Mouse (Mus musculus): Measurements from ENCODE around the gene Hnrnpab.

Hnrnpab gene

DNA sequence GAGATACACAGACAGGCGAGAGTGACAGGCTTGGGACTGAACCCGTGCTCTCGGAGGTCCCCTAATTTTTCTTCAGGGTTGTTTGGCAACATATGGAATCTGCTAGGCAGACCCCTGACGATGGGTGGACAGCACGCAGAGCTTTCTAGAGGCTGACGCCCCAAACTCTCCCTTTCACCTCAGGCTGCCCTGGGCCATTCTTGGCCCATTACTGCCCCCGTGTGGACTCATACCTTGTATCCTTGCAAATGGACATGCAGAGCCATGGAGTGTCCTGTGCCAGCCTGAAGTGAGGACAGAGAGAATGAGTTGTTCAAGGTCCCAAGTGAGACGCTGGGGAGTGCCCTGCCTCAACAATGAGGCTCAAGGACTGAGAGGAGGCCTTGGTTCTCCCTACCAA, 23.9 kb downstream of the Hnrnpab start:
- ChIA-PET POLR2A (interaction anchor here in 3 of 4 experiments (1.1 to 62.0 kb wide), 8 partner anchors 11 to 121 kb away, joined by 4 to 3635 read pairs (median 54); partner anchors contain the start of genes Hnrnpab (in 2 of the 3), 0610009B22Rik (in 1 of the 3), D930048N14Rik (in 1 of the 3) and N4bp3 (in 1 of the 3)), CTCF (interaction anchor here in 3 of 4 experiments (0.5 to 1.4 kb wide), 7 partner anchors 17 to 106 kb away, joined by 3 to 4 read pairs (median 3); partner anchors contain the start of gene 0610009B22Rik (in 1 of the 3))

DNA sequence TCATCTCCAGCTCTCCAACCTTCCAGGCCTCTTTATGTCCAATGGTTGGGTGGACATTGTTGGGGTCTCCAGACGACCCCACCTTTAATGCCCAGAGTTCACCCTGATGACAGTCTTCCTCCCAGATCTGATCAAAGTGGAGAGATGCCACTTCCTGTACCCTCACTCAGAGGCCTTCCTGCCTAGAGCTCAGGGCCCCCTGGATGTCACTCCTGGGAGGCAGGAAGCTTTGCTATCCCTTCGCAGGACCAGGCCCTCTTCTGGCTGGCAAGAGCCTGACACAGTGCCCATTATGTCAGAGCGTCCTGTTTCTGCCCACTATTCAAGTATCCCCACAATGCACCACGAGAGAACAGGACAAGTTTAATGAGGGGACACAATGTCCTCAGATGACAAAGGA, 27.6 kb downstream of the Hnrnpab start:
- ChIA-PET CTCF (no interaction called here), POLR2A (interaction anchor here in 2 of 4 experiments (1.1 to 9.8 kb wide), 3 partner anchors 8 to 25 kb away, joined by 4 to 268 read pairs (median 4); partner anchors contain the start of gene Hnrnpab (in 1 of the 2))

DNA sequence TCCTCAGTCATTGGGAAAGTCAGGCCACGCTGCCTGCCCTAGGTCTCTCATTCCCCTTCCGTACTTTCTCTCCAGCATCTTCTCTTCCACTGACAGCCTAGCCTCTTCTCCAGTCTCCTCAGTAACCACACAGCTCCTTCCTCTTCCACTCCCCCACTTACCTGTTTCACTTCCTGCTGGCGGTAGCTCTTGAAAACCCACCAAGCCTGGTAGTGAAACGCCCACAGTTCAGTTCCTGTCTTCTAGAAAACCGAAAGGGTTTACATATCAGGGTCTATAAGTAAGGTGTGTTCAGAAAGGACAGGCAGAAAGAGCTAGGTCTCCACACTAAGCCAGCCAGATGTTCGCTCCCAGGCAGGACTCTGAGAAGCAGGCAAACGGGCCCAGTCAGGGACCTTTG, 29.1 kb downstream of the Hnrnpab start:
- ChIA-PET POLR2A (interaction anchor here in 3 of 4 experiments (0.5 to 15.1 kb wide), 13 partner anchors 8 to 278 kb away, joined by 3 to 158 read pairs (median 4); partner anchors contain the start of genes Hnrnpab (in 2 of the 3), 0610009B22Rik (in 1 of the 3) and Phykpl (in 1 of the 3)), CTCF (interaction anchor here (0.6 to 1.6 kb wide), 6 partner anchors 10 to 744 kb away, joined by 3 to 6 read pairs (median 4); partner anchors contain the start of gene Col23a1 (in 1 of the 4))

DNA sequence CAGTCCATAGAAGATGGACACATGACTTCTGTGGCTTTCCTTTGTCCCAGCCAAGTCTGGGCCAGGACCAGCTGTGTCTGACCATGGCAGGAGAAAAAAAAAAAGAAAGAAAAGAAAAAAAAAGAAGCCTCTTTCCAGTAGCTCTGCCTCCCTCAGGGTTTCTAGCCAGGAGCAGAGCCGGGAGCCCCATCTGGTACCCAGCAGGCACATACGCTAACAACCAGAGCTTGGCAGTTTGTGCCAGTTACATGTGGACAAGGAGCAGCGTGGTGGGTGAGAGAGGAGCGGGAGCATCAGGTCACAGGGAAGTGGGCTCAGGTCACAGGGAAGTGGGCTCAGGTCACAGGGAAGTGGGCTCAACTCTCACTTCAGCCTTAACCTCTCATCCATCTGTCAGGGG, 30.2 kb downstream of the Hnrnpab start:
- ChIA-PET POLR2A (interaction anchor here in 2 of 4 experiments (0.7 to 15.1 kb wide), 9 partner anchors 8 to 112 kb away, joined by 3 to 158 read pairs (median 5); partner anchors contain the start of genes 0610009B22Rik (in 2 of the 2), Phykpl (in 2 of the 2) and Hnrnpab (in 1 of the 2)), CTCF (interaction anchor here in 1 of 4 experiments (0.6 to 1.6 kb wide), 3 partner anchors 9 to 242 kb away, joined by 3 to 5 read pairs (median 4); no protein-coding TSS in a partner anchor)

DNA sequence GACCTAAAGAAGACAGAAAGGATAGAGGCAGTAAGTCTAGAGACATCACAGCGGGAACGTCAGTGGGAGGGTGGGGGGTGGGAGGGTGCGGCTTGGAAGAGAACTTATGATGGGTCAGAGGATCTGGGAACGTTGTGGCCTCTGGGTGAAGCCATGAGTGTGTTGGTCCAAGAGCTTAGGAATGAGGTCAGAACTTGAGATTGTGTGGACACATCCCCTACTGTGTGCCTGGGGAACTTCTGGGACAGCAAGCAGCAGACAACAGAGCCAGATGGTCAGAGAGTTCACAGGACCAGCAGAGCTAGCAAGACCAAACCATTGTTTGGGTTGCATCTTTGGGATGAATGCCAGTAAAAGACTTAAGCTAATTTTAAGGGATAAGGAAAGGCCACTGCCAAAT, 37.8 kb downstream of the Hnrnpab start:
- ChIA-PET POLR2A (interaction anchor here in 3 of 4 experiments (0.6 to 15.1 kb wide), 12 partner anchors 9 to 138 kb away, joined by 3 to 158 read pairs (median 3); partner anchors contain the start of genes Phykpl (in 2 of the 3), 0610009B22Rik (in 1 of the 3) and Hnrnpab (in 1 of the 3)), CTCF (interaction anchor here (0.5 to 4.8 kb wide), 6 partner anchors 14 to 134 kb away, joined by 3 to 23 read pairs (median 4); partner anchors contain the start of gene Phykpl (in 1 of the 4))

DNA sequence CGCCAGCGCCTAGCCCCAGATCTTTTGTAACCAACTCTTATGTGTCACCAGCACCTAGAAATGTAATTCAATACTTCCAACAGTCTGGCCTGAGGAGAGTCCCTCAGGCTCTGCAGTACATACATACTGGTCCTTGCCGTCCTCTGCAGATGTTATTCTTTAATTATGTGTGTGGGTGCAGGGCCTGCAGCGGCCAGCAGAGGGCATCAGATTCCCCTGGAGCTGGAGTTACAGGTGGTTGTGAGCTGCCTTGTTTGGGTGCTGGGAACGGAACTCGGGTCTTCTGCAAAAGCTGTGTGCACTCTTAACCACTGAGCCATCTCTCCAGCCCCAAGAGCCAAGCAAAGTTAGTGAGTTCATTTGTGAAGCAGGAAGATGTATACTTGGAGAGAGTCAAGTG, 40.7 kb downstream of the Hnrnpab start:
- ChIA-PET CTCF (interaction anchor here (0.5 to 4.8 kb wide), 19 partner anchors 9 to 563 kb away, joined by 3 to 23 read pairs (median 5); partner anchors contain the start of genes Phykpl (in 3 of the 4) and Col23a1 (in 1 of the 4)), POLR2A (interaction anchor here in 3 of 4 experiments (0.8 to 15.1 kb wide), 8 partner anchors 12 to 123 kb away, joined by 3 to 158 read pairs (median 7); partner anchors contain the start of genes Phykpl (in 3 of the 3), 0610009B22Rik (in 2 of the 3) and Hnrnpab (in 1 of the 3))

DNA sequence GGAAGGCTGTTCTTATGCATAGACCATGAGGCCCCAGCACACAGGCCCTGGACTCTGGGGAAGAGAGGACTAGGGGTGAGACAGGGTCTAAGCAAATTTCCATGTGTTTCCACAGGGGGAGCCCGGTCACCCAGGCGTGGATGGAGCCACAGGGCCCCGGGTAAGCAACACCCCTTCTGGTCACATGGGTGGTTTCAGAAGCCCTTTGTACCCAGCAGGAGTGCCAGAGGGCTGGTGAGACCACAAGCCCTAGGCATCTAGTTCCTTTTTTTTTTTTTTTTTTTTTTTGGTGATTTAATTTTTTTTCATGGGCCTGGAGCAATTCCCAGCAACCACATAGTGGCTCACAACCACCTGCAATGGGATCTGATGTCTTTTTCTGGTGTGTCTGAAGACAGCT, 41.6 kb downstream of the Hnrnpab start:
- ChIA-PET CTCF (interaction anchor here in 2 of 4 experiments (1.0 to 4.8 kb wide), 3 partner anchors 12 to 26 kb away, joined by 3 to 23 read pairs (median 15); partner anchors contain the start of gene Phykpl (in 1 of the 2)), POLR2A (interaction anchor here in 2 of 4 experiments (0.7 to 15.1 kb wide), 8 partner anchors 10 to 760 kb away, joined by 3 to 158 read pairs (median 4); partner anchors contain the start of genes 0610009B22Rik (in 2 of the 2) and Phykpl (in 2 of the 2))

DNA sequence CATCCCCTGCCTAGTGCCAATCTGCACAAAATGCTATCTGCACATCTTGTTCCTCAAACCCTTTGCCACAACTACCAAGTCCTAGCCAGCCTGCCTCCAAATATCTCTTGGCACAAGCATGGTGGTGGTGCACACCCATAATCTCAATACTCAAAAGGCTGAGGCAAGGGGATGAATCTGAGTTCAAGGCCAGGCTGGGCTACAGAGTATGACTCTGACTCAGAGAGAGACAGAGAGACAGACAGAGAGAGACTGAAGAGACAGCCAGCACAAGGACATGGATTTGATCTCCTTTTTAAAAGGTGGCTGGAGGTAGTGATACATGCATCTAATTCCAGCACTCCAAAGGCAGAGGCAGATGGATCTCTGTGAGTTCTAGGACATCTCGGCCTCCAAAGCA, 43.4 kb downstream of the Hnrnpab start:
- ChIA-PET POLR2A (interaction anchor here in 1 of 4 experiments (1.2 to 15.1 kb wide), 4 partner anchors 9 to 40 kb away, joined by 4 to 158 read pairs (median 6); partner anchors contain the start of gene Phykpl), CTCF (no interaction called here)

DNA sequence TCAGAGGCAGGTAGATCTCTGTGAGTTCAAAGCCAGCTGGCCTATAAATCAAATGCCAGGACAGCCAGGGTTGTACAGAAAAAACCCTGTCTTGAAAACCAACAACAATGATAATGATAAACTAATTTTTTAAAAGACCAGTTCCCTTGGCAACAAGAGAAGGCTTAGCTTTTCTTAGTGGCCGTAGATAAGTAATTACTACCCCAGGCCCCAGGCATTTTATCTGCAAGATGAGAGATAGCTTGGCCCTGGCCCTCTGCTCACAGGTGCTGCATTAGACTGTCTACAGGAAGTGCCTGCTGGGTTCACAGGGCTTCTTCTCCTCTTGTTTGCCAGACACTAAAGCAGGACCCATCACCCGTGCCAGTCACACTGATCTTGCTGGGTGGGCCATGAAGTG, 51.6 kb downstream of the Hnrnpab start:
- POLR2A ChIA-PET: interaction anchor here in 3 of 4 experiments (0.5 to 3.2 kb wide), 33 partner anchors 9 to 818 kb away, joined by 3 to 21 read pairs (median 5); partner anchors contain the start of genes 0610009B22Rik (in 2 of the 3), Hnrnpab (in 2 of the 3), Phykpl (in 2 of the 3) and Zfp2 (in 2 of the 3)
- CTCF ChIA-PET: interaction anchor here in 3 of 4 experiments (0.6 to 3.7 kb wide), 9 partner anchors 14 to 932 kb away, joined by 3 to 33 read pairs (median 6); partner anchors contain the start of gene Col23a1 (in 1 of the 3)

DNA sequence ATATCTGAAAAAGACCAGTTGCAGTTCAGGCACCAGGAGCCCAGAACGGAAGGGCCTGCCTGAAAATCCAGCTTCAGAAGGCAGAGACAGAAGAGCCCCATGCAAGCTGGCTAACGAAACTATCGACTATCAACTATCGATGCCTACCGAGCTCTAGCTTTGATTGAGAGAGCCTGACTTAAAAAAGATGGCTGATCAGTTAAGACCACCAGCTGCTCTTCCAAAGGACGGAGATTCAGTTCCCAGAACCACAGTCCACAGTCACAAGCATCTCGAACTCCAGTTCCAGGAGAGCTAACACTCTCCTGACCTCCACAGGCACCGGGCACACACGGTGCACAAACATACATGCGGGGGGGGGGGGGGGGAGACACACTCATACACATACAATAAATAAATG, 52.1 kb downstream of the Hnrnpab start:
- ChIA-PET CTCF (interaction anchor here (0.6 to 3.7 kb wide), 14 partner anchors 14 to 1115 kb away, joined by 3 to 33 read pairs (median 5); partner anchors contain the start of gene Col23a1 (in 1 of the 4)), POLR2A (interaction anchor here in 3 of 4 experiments (0.6 to 3.2 kb wide), 42 partner anchors 9 to 639 kb away, joined by 3 to 21 read pairs (median 4); partner anchors contain the start of genes 0610009B22Rik (in 2 of the 3), Hnrnpab (in 2 of the 3), Phykpl (in 2 of the 3) and Zfp2 (in 2 of the 3))

DNA sequence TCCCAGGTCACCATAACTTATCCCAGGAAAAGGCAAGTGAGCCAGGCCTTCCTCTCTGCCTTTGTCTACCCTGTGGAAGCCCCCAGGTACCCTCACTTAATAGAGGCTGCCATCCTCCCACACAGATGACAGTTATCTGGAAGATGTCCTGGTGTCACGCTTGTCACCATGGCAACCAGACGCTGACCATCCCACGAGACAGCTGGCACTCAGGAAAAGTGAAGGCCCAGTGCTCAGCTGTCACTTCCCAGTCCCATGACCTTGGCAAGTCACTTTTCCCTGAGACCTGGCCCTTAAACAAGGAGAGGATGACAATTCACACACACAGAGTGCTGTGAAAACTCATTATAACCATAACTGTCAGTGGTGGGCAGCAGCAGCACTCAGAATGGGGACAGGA, 54.6 kb downstream of the Hnrnpab start:
- ChIA-PET CTCF (interaction anchor here in 3 of 4 experiments (1.0 to 3.7 kb wide), 7 partner anchors 12 to 262 kb away, joined by 3 to 33 read pairs (median 4); partner anchors contain the start of gene Col23a1 (in 1 of the 3)), POLR2A (interaction anchor here in 2 of 4 experiments (0.6 to 3.2 kb wide), 3 partner anchors 15 to 38 kb away, joined by 3 to 20 read pairs (median 4); partner anchors contain the start of gene Phykpl (in 1 of the 2))

DNA sequence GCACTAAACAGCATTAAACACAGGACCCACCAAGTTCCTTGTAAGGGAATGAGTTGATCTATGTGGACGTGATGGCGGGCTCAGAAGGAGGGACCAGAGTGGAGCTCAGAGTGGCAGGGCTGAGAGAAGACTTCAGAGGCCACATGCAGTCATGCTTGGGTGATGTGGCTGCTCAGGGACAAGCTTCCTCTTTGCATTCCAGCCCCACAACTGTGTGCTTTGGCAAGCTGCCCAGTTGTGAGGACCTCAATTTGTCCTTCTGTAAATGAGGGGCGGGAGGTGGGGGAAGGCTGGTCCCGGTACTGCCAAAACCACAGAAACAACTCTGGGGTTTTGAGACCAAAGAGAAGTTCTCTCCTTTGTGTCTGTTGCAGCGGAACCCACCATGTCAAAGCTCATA, 55.4 kb downstream of the Hnrnpab start:
- CTCF ChIA-PET: interaction anchor here in 2 of 4 experiments (1.1 to 1.7 kb wide), 2 partner anchors 12 kb away, joined by 4 to 6 read pairs; no protein-coding TSS in a partner anchor

More for the DNA sequence above, 55.4 kb downstream of the Hnrnpab start:
- POLR2A ChIA-PET: interaction anchor here in 1 of 4 experiments (0.5 to 1.1 kb wide), 3 partner anchors 16 to 1986 kb away, joined by 3 to 4 read pairs (median 4); no protein-coding TSS in a partner anchor

Measured in embryonic stem cell, embryonic (primary cell).